Mouse (Mus musculus): ENCODE data around the gene Gm11168.
"Not testable (repeated sequence)": the region's sequence is repeated elsewhere in the genome, so short reads cannot be mapped to it uniquely, and the experiment has no call there.

DNA sequence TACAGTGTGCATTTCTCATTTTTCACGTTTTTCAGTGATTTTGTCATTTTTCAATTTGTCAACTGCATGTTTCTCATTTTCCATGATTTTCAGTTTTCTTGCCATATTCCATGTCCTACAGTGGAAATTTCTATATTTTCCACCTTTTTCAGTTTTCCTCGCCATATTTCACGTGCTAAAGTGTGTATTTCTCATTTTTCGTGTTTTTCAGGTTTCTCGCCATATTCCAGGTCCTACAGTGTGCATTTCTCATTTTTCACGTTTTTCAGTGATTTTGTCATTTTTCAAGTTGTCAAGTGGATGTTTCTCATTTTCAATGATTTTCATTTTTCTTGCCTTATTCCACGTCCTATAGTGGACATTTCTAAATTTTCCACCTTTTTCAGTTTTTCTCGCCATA, 33.4 kb downstream of the Gm11168 start, which contains the start of gene Gm10715:
- not testable (repeated sequence) for TF ChIP-seq CTCF (conservative IDR thresholded peaks at IDR 0.05; ENCODE audit: low read length); NANOG (IDR thresholded peaks at IDR 0.05; ENCODE audit: borderline replicate concordance, low read length); POU5F1 (IDR thresholded peaks at IDR 0.05; ENCODE audit: borderline replicate concordance, low read length)

All from E14TG2a.4 (cell line).